Mouse (Mus musculus) limb, embryonic 13.5 days (tissue): Measurements from ENCODE around the gene Nup153. TPM values are rescaled to one million over a fixed set of nuclear protein-coding genes. Genes with fewer than 3 reads are reported as not detected.

Experiments used
- ATAC-seq: fragments of 200-750 bp; cut with Nextera tagmentation; 2 replicates; pipeline ENCODE4 v1.8.0; 2017; ENCODE audit warnings: low read depth, moderate number of reproducible peaks, moderate TSS enrichment; ENCODE audit not compliant: low FRiP score
- H3K27ac ChIP-seq: fragments of 300-500 bp; sonication (generic); 2 replicates; pipeline ENCODE4 v1.5.1; 2015; ENCODE audit warnings: inconsistent platforms, mild to moderate bottlenecking, moderate library complexity
- H3K27me3 ChIP-seq: fragments of 300-500 bp; sonication (generic); 2 replicates; pipeline ENCODE4 v1.6.1; 2015; ENCODE audit warnings: mild to moderate bottlenecking, inconsistent platforms
- H3K36me3 ChIP-seq: fragments of 300-500 bp; sonication (generic); 2 replicates; pipeline ENCODE4 v1.6.1; 2015; ENCODE audit warnings: inconsistent platforms, mild to moderate bottlenecking, moderate library complexity
- H3K4me1 ChIP-seq: fragments of 300-500 bp; sonication (generic); 2 replicates; pipeline ENCODE4 v1.6.1; 2015; ENCODE audit warnings: inconsistent platforms
- H3K4me2 ChIP-seq: fragments of 300-500 bp; sonication (generic); replicated peaks from 2 replicates; pipeline ENCODE4 v1.6.1; 2015; ENCODE audit warnings: inconsistent platforms, mild to moderate bottlenecking, moderate library complexity
- H3K4me3 ChIP-seq: fragments of 300-500 bp; sonication (generic); 2 replicates; pipeline ENCODE4 v1.5.1; 2015; ENCODE audit warnings: moderate library complexity, mild to moderate bottlenecking, inconsistent platforms
- H3K9ac ChIP-seq: fragments of 300-500 bp; sonication (generic); 2 replicates; pipeline ENCODE4 v1.6.1; 2015; ENCODE audit warnings: mild to moderate bottlenecking, inconsistent platforms
- H3K9me3 ChIP-seq: fragments of 300-500 bp; sonication (generic); 2 replicates; pipeline ENCODE4 v1.6.1; 2016; ENCODE audit warnings: inconsistent platforms
- WGBS: fragments of 180-500 bp; shearing (Covaris S2); methylation state at CpG from one replicate; pipeline ENCODE4 v1.1.7; 2015; 5-methylcytosine and 5-hydroxymethylcytosine counted together
- polyA plus RNA-seq: library from polyadenylated mRNA; unstranded; fragments of >200 nt; fragmentation: Nextera tagmentation; extraction: Ambion mirVana; gene quantifications from 2 replicates; pipeline ENCODE4 v1.2.1, GENCODE M21; 2015

Gene Nup153
- polyA plus RNA-seq, 1 experiment from 2014 or later: 24.9 TPM

DNA sequence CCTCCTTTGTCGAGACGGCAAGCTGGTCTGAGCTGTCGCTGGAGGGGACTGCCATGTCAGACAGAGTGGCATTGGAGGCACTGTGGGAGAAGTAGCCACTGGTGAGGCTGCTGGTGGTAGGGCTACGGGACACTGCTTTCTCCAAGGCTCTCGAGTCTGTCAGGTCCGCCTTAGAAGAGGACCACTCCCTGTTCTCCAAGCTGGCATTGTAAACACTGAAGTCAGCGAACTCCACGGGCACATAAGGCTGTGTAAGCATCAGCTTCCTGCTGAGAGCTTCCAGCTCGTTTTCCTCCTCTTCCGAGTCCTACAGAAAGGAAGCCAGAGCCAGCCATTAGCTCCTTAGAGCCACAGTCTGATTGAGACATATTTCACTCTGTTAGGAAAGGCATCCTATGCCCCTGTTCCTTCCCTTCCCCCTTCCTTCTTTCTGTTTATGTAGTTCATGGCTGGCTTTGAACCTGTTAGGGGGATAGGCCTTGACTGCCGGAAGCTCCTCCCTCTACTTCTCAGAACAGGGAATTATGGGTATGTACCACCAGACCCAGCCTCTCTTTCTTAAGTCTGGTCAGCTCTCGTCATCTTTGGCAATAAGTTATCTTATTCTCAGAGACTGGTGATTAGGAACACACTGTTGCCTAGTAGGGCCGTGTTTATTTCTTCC lies 25.0 kb upstream of the Nup153 start:
- Histone ChIP-seq H3K4me1 (no peaks in the 10 kb centered on the region), H3K4me3 (no peak overlapping the region), H3K9me3 (no peaks in the 10 kb centered on the region), H3K27ac (no peak overlapping the region), H3K4me2 (no peak overlapping the region), H3K36me3 (peaks cover 58% of the 10 kb centered on the region), H3K27me3 (no peaks in the 10 kb centered on the region), H3K9ac (no peak overlapping the region)
- 75% methylated on average over 13 of the region's 13 CpGs for WGBS
- no peak for ATAC-seq

DNA sequence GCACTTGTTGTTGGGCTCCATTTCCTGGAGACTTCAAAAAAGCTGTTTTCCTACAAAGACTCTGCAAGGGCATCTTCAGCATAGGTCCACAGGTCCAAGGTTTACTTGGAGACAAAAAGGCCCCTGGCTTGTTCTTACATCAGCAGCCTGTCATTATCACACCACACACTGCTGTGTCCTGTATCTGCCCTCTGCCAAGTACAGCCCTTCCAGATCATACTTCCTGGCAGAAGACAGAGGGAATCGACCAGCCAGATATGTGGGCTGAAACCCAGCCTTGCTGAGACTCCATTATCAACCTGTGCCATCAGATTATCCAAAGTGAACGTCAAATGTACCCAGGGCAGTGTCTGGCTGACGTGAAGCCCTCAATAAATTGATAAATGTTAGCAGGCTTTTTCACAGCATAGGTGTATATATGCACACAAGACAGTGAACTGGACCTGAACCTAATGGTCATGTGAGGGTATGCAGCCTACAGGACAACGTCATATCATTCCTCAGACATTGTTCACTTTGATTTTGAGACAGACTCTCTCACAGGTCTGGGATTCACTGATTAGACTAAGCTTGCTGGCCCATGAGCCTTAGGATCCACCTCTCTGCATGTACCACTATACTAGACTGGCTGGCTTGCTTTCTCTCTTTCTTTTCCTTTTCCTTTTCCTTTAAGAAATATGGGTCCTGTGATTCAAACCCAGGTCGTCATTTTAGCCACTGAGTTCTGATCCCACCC lies 20.6 kb upstream of the Nup153 start:
- Histone ChIP-seq H3K4me1 (no peaks in the 10 kb centered on the region), H3K4me3 (no peak overlapping the region), H3K9ac (no peak overlapping the region), H3K9me3 (no peaks in the 10 kb centered on the region), H3K27me3 (no peaks in the 10 kb centered on the region), H3K4me2 (no peak overlapping the region), H3K27ac (no peak overlapping the region), H3K36me3 (peaks cover 42% of the 10 kb centered on the region)
- 77% methylated on average over 5 of the region's 5 CpGs for WGBS
- no peak for ATAC-seq

DNA sequence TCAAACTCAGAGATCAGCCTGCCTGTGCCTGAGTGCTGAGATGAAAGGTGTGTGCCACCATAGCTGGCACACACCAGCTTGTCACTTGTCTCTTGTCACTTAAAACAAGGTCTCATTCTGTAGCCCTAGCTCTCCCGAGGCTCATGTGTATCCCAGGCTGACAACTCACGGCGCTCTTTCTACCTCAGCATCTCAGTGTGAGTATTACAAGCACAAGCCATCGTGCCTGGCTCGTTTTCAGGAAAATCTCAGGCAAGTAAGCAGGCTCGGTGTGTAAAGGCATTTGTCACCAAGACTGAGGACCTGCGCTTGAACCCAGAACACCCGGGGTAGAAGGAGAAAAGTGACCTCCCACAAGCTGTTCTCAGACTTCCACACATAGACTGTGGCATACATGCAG lies 16.1 kb upstream of the Nup153 start:
- Histone ChIP-seq H3K9ac (no peak overlapping the region), H3K4me3 (no peak overlapping the region), H3K27ac (no peak overlapping the region), H3K27me3 (no peaks in the 10 kb centered on the region), H3K9me3 (no peaks in the 10 kb centered on the region), H3K4me1 (no peaks in the 10 kb centered on the region), H3K36me3 (peaks cover 4% of the 10 kb centered on the region; the same call in 1 of the 2 replicates), H3K4me2 (no peak overlapping the region)
- no peak for ATAC-seq
- 84% methylated on average over 8 of the region's 8 CpGs for WGBS

DNA sequence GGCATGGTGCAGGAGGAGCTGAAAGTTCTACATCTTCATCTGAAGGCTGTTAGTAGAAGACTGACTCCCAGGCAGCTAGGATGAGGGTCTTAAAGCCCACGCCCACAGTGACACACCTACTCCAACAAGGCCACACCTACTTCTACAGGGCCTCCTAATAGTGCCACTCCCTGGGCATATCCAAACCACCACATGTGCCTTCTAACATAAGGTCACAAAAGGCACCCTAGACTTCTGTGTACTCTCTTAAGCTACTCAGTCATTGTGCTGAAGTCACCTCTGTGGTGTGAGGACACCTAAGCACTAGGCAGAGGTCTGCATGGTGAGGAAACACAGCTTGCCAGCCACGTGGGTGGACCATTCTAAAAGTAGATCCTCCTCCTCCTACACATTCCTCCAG lies 14.6 kb upstream of the Nup153 start:
- 67% methylated on average over 2 of the region's 2 CpGs for WGBS

DNA sequence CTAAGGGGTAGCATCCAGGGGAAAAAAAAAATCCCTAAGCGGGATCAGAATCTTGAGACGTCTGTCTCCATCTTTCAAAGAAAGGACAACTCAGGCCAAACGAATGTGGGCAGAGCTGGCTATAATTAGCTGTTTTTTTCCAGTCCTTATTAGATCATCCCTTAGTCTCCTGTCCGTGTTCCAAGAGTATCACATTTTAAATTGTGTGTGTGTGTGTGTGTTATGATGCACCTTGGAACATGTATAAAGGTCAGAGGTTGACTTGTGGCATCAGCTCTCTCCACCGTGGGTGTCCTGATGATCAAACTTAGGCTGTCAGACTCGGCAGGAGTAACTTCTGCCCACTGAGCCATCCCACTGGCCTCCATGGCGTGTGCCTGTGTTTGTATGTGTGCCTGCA lies 11.7 kb upstream of the Nup153 start:
- 0 out of 2 replicates have a peak, but pooled peaks cover 5% of the 10 kb centered on the region for H3K4me1 ChIP-seq
- no peaks in the 10 kb centered on the region for H3K36me3 ChIP-seq
- no peak overlapping the region for H3K4me2 ChIP-seq
- H3K9me3 ChIP-seq: no peaks in the 10 kb centered on the region
- H3K27ac ChIP-seq: no peak overlapping the region
- WGBS: 76% methylated on average over 7 of the region's 7 CpGs
- no peak overlapping the region for H3K4me3 ChIP-seq
- no peaks in the 10 kb centered on the region for H3K27me3 ChIP-seq
- ATAC-seq: no peak
- no peak overlapping the region for H3K9ac ChIP-seq

More for the DNA sequence above, 14.6 kb upstream of the Nup153 start:
- no peak overlapping the region for H3K9ac ChIP-seq
- H3K4me3 ChIP-seq: no peak overlapping the region
- no peaks in the 10 kb centered on the region for H3K27me3 ChIP-seq
- no peak for ATAC-seq
- no peak overlapping the region for H3K27ac ChIP-seq
- H3K36me3 ChIP-seq: no peaks in the 10 kb centered on the region
- no peaks in the 10 kb centered on the region for H3K4me1 ChIP-seq
- no peaks in the 10 kb centered on the region for H3K9me3 ChIP-seq
- H3K4me2 ChIP-seq: no peak overlapping the region

DNA sequence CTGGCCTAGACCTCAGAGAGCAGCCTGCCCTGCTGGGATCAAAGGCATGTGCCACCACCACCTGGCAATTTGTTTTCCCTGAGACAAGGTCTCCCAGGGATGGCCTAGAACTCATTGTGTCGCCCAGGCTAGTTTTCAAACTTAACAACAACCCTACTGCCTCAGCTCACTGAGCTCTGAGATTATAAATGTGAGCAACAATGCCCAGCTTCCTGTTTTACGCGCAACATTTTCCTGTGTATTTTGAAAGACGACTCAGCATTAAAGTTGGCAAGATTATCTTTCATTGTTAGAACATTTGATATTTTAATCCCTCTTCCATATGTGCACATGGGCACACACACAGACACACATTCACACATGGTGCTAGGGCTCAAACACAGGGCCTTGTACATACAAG lies 9.7 kb upstream of the Nup153 start:
- Histone ChIP-seq H3K27me3 (no peaks in the 10 kb centered on the region), H3K9me3 (no peaks in the 10 kb centered on the region), H3K36me3 (no peaks in the 10 kb centered on the region), H3K4me3 (no peak overlapping the region), H3K9ac (no peak overlapping the region), H3K4me2 (no peak overlapping the region), H3K4me1 (0 out of 2 replicates have a peak, but pooled peaks cover 5% of the 10 kb centered on the region), H3K27ac (no peak overlapping the region)
- WGBS: 76% methylated on average over 4 of the region's 4 CpGs
- no peak for ATAC-seq

DNA sequence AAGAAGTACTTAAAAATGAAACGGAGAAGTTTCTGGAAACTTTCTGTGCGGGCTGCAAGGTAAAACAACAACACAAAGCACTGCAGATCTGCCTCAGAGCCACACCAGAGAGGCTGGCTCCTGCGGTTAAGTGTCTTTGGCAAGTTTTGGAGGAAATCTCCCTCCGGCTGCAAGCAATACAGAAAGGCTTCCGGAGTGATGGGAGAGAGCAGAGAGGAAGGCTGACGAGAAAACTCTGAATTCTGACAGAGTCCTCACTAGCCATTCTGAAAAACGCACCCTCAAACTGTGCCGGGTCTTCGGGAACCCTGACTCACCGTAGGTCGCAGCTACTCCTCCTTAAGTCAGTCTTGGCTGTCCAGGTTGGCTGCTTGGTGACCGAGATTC lies 8.7 kb upstream of the Nup153 start:
- Histone ChIP-seq H3K27me3 (no peaks in the 10 kb centered on the region), H3K9me3 (no peaks in the 10 kb centered on the region), H3K9ac (peak overlapping the region; percentile 68), H3K4me2 (peak overlapping the region; percentile 82), H3K36me3 (no peaks in the 10 kb centered on the region), H3K4me1 (0 out of 2 replicates have a peak, but pooled peaks cover 5% of the 10 kb centered on the region), H3K4me3 (peak overlapping the region; percentile 48), H3K27ac (peak overlapping the region; percentile 33; the same call in 1 of the 2 replicates)
- ATAC-seq: no peak
- WGBS: 2% methylated on average over 12 of the region's 12 CpGs

DNA sequence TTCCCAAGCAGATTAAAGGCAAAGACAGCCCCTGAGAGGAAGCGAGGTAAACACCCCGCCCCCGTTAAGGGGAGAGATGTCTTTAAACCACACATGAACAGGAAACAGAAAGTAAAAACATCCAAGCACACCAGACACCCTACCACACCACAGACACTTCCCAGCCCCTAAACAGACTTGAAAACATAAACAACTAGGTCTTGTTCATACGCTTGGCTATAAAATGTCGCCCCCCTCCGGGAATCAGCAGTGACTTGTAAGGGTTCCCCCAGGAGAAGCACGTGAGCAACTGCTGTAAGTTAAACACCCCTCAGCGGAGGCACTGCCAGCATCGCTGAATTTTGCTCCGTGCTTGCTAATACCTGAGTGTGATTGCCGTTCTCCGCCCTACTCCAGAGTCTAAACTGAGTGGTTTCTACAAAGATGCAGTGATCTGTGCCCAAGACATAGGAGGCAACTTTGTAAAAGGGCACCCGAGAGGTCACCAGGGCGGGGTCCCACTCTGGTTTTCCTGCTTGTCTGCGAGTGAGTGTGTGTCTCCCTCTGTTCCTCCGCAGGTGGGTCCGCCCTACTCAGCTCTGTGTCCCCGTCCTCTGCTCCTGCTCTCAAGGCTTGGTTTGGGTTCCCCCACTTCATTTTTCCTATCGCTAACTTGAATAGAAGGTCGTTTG lies 8.2 kb upstream of the Nup153 start:
- H3K9me3 ChIP-seq: no peaks in the 10 kb centered on the region
- no peaks in the 10 kb centered on the region for H3K36me3 ChIP-seq
- WGBS: under 1% methylated on average over 20 of the region's 20 CpGs
- peak overlapping the region; percentile 48 for H3K4me3 ChIP-seq
- peak overlapping the region; percentile 82 for H3K4me2 ChIP-seq
- peak overlapping the region; percentile 68 for H3K9ac ChIP-seq
- H3K27ac ChIP-seq: peak overlapping the region; percentile 33; the same call in 1 of the 2 replicates
- ATAC-seq: peak; percentile 64
- no peaks in the 10 kb centered on the region for H3K27me3 ChIP-seq
- H3K4me1 ChIP-seq: 0 out of 2 replicates have a peak, but pooled peaks cover 5% of the 10 kb centered on the region

DNA sequence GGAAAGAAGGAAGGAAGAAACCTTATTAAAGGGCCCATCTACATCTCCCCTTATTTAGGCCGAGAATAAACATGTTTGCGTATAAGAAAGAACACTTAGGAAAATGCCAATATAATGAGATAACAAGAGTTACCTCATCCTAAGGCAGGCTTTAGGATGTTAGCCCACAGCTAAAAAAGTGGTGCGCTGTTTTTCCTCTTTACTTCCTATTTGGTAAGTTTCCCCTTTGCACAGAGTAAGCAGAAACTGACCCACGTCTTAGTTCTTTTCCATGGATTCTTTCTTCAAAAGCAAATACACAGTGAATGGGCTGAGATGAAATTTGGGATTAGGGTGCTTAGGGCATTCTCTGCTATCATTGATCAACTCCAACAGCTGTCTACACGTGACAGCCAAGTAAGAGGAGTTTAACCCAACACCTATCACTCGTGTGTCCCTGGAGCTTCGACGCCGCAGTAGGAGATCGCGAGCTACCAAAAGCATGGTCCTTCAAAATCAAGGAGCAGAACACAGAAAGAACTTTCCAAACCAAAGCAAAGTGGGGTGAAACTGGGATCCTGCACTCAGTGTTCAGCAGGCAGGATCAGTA lies 7.6 kb upstream of the Nup153 start:
- peak overlapping the region; percentile 48 for H3K4me3 ChIP-seq
- ATAC-seq: no peak
- H3K4me1 ChIP-seq: 0 out of 2 replicates have a peak, but pooled peaks cover 5% of the 10 kb centered on the region
- no peaks in the 10 kb centered on the region for H3K9me3 ChIP-seq
- no peaks in the 10 kb centered on the region for H3K27me3 ChIP-seq
- no peaks in the 10 kb centered on the region for H3K36me3 ChIP-seq
- peak overlapping the region; percentile 82 for H3K4me2 ChIP-seq
- WGBS: 35% methylated on average over 11 of the region's 11 CpGs
- H3K27ac ChIP-seq: no peak overlapping the region
- peak overlapping the region; percentile 68 for H3K9ac ChIP-seq

DNA sequence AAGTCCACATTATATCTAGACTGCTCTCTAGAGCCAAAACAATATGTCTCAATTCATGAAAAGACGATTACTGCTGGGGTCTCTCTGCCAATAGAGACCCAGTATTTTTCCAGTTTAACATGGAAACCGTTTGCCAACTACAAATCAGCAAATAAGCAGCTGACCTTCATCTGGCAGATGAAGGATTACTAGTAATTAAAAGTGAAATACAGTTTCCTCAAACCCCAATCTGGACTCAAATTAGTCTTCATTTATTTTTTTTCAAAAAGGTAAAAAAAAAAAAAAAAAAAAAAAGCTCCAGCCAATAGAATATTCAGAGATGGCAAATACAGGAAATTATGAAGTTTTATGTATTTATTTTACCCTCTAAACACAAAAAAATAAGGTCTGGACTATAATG lies 2.3 kb upstream of the Nup153 start:
- Histone ChIP-seq H3K4me2 (no peak overlapping the region), H3K27ac (no peak overlapping the region), H3K27me3 (no peaks in the 10 kb centered on the region), H3K4me3 (no peak overlapping the region), H3K4me1 (peaks cover 7% of the 10 kb centered on the region), H3K9me3 (no peaks in the 10 kb centered on the region), H3K9ac (no peak overlapping the region), H3K36me3 (no peaks in the 10 kb centered on the region)
- ATAC-seq: no peak
- WGBS: 60% methylated on average over 2 of the region's 2 CpGs

DNA sequence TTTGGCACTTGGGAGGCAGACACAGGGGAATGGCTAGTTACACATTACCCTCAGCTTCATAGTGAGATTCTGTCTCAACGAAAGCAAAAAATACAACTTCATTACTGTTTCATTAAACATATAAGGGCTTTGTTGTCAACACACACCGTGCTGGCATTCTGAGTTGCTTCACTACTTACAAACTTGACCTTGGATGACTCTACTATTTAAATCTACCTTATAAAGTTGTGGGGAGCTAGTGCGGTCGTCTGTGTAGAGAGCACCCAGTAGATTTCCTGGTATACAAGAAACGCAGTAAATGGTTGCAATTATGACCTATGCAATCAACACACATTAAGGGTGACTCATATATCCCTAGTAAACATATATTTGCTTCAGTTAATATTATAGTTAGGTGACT lies 671 bp upstream of the Nup153 start:
- H3K27ac ChIP-seq: no peak overlapping the region
- WGBS: 31% methylated on average over 5 of the region's 5 CpGs

More for the DNA sequence above, 671 bp upstream of the Nup153 start:
- peaks cover 15% of the 10 kb centered on the region for H3K4me1 ChIP-seq
- H3K36me3 ChIP-seq: no peaks in the 10 kb centered on the region
- H3K4me3 ChIP-seq: peak overlapping the region; percentile 99
- peak overlapping the region; percentile 58 for H3K9ac ChIP-seq
- no peaks in the 10 kb centered on the region for H3K9me3 ChIP-seq
- ATAC-seq: no peak
- H3K4me2 ChIP-seq: peak overlapping the region; percentile 65
- no peaks in the 10 kb centered on the region for H3K27me3 ChIP-seq
